Mouse (Mus musculus): ENCODE measurements around the gene Sag. TPM values are rescaled to one million over a fixed set of nuclear protein-coding genes. Genes with fewer than 3 reads are reported as not detected.

The Sag gene
- 4.7 to 6.8 TPM (median 5.7 TPM) in 4 replicates for total RNA-seq (2023; ENCODE audit: inconsistent age)

GRCm38 (mm10) chr1:87803576-87803975 lies at the start of gene Sag:
TSS of gene Sag (plus strand) at chr1:87803680.

GRCm38 (mm10) chr1:87755641-87756470 lies 47.6 kb upstream of the Sag start, which contains the start of gene Atg16l1:
TSS of gene Atg16l1 (plus strand) at chr1:87755870.

GRCm38 (mm10) chr1:87852892-87853600 lies 49.6 kb downstream of the Sag start, which contains the start of gene Dgkd:
TSS of gene Dgkd (plus strand) at chr1:87853287.

Other genes with a start within 250 kb of the Sag start
- not detected in 4 replicates for gene Ngef, start 229.8 kb upstream of the Sag start, total RNA-seq (2023; ENCODE audit: inconsistent age)
- gene Inpp5d, start 183.4 kb upstream of the Sag start, total RNA-seq (2023; ENCODE audit: inconsistent age), result 718 to 785 TPM (median 748 TPM) in 4 replicates
- 92.7 to 98.7 TPM (median 94.3 TPM) in 4 replicates for gene Atg16l1, start 47.8 kb upstream of the Sag start, total RNA-seq (2023; ENCODE audit: inconsistent age)
- 479 to 529 TPM (median 498 TPM) in 4 replicates for gene Dgkd, start 49.6 kb downstream of the Sag start, total RNA-seq (2023; ENCODE audit: inconsistent age)
- 16.8 to 20.3 TPM (median 20.2 TPM) in 4 replicates for gene Usp40, start 204.9 kb downstream of the Sag start, total RNA-seq (2023; ENCODE audit: inconsistent age)

All from B cell, adult (primary cell).